Mouse (Mus musculus) myocyte (in vitro differentiated cells): ENCODE data around the gene Acp5.
A peak's percentile ranks its signal among the peaks of the same experiment; 100 is the strongest.

Source experiments
- CEBPB ChIP-seq: IDR thresholded peaks from 2 replicates; pipeline ENCODE4 v1.6.1; 2011; ENCODE audit warnings: mild to moderate bottlenecking, moderate library complexity; ENCODE audit not compliant: poor library complexity, insufficient read depth, severe bottlenecking
- E2F4 ChIP-seq: IDR thresholded peaks from one replicate; pipeline ENCODE4 v1.6.1; 2011; ENCODE audit warnings: mild to moderate bottlenecking, control low read depth, moderate library complexity; ENCODE audit not compliant: insufficient read depth
- MAX ChIP-seq: IDR thresholded peaks from one replicate; pipeline ENCODE4 v1.6.1; 2011; ENCODE audit warnings: low read depth, mild to moderate bottlenecking, control low read depth
- MYOD1 ChIP-seq, 3 experiments: IDR thresholded peaks; one replicate each; pipeline ENCODE4 v1.6.1; 2011; ENCODE audit warnings: control low read depth in 2 of 3, low read depth in 2 of 3, mild to moderate bottlenecking in 2 of 3, moderate library complexity in 1 of 3; ENCODE audit not compliant: insufficient read length in 2 of 3, control insufficient read depth in 1 of 3
- MYOG ChIP-seq, 3 experiments: IDR thresholded peaks; one replicate each; pipeline ENCODE4 v1.6.1; 2011; ENCODE audit warnings: control low read depth in 2 of 3, low read depth in 2 of 3, mild to moderate bottlenecking in 2 of 3; ENCODE audit not compliant: insufficient read length in 2 of 3, control insufficient read depth in 1 of 3, insufficient read depth in 1 of 3
- POLR2A ChIP-seq: IDR thresholded peaks from one replicate; pipeline ENCODE4 v1.6.1; 2011; ENCODE audit warnings: low read depth, mild to moderate bottlenecking, control low read depth, moderate library complexity; ENCODE audit not compliant: insufficient read length
- POLR2AphosphoS2 ChIP-seq: IDR thresholded peaks from one replicate; pipeline ENCODE4 v1.6.1; 2011; ENCODE audit warnings: low read depth, control low read depth; ENCODE audit not compliant: insufficient read length
- REST ChIP-seq: IDR thresholded peaks from one replicate; pipeline ENCODE4 v1.6.1; 2011; ENCODE audit warnings: mild to moderate bottlenecking, control low read depth, moderate library complexity; ENCODE audit not compliant: insufficient read depth, insufficient read length
- SRF ChIP-seq: IDR thresholded peaks from one replicate; pipeline ENCODE4 v1.6.1; 2011; ENCODE audit warnings: low read depth; ENCODE audit not compliant: control insufficient read depth, insufficient read length
- TCF12 ChIP-seq: IDR thresholded peaks from one replicate; pipeline ENCODE4 v1.6.1; 2011; ENCODE audit warnings: mild to moderate bottlenecking, control low read depth; ENCODE audit not compliant: poor library complexity, insufficient read depth, severe bottlenecking
- TCF3 ChIP-seq: IDR thresholded peaks from one replicate; pipeline ENCODE4 v1.6.1; 2011; ENCODE audit warnings: low read depth, control low read depth; ENCODE audit not compliant: insufficient read length
- USF1 ChIP-seq: IDR thresholded peaks from one replicate; pipeline ENCODE4 v1.6.1; 2011; ENCODE audit warnings: low read depth, mild to moderate bottlenecking, control low read depth, moderate library complexity

DNA sequence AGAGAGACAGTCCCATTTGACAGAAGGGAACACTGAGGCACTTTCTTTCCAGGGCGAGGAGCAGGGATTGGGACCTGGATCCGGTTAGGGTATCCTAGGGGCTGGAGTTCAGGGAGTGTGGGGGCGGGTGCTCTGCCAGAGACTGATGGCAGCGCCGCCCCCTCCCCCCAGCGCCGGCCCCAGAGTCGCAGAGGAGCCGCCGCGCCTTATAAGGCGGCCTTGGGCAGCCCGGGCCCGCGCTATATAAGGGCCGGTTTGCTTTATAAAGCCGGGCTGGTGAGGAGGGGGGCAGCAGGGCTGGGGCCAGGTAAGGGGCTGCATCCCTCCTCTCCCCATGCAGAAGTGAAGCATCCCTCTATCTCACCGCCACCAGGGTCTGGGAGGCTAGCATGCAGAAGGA lies 35.6 kb downstream of the Acp5 start:
- TF ChIP-seq POLR2A (no peak), POLR2AphosphoS2 (no peak), TCF12 (no peak), CEBPB (no peak), USF1 (no peak), REST (no peak), E2F4 (no peak), MAX (no peak), MYOG (IDR thresholded peaks at IDR 0.05; ENCODE audit: control insufficient read depth in 1 of 3, insufficient read depth in 1 of 3, insufficient read length in 2 of 3, low read depth in 2 of 3) (no peak), SRF (peak; percentile 57), MYOD1 (IDR thresholded peaks at IDR 0.05; ENCODE audit: control insufficient read depth in 1 of 3, insufficient read length in 2 of 3, low read depth in 2 of 3) (no peak), TCF3 (no peak)
